Mouse (Mus musculus): ENCODE data around the gene Sycp2. TPM values are rescaled to one million over a fixed set of nuclear protein-coding genes. Genes with fewer than 3 reads are reported as not detected.
A peak's percentile ranks its signal among the peaks of the same experiment; 100 is the strongest.

Sycp2 gene
- total and polyA plus RNA-seq, 2 experiments from 2014 or later = 0.12 TPM; not detected in 1

- 64% methylated on average over 9 of the region's 9 CpGs for WGBS
- Histone ChIP-seq H3K27me3 (ENCODE audit: control insufficient read depth, insufficient read depth, low read length) (no peaks in the 10 kb centered on the region), H3K9ac (replicated peaks; ENCODE audit: low read depth, low read length) (no peak overlapping the region), H3K9me3 (replicated peaks; ENCODE audit: control insufficient read depth, low read length) (no peaks in the 10 kb centered on the region), H3K4me1 (ENCODE audit: control insufficient read depth, insufficient read depth) (peaks cover 24% of the 10 kb centered on the region), H3K4me2 (ENCODE audit: low read depth, low read length) (no peak overlapping the region), H3K36me3 (replicated peaks; ENCODE audit: control insufficient read depth, insufficient read depth, low read length) (peaks cover 47% of the 10 kb centered on the region), H3K27ac (ENCODE audit: low read depth) (no peak overlapping the region), H3K4me3 (ENCODE audit: low read depth, low read length) (no peak overlapping the region)
- DNase-seq (ENCODE audit: low spot score) = no peak
- TF ChIP-seq CTCF (IDR thresholded peaks at IDR 0.05; ENCODE audit: low read depth) (no peak), EP300 (IDR thresholded peaks at IDR 0.05; ENCODE audit: low read depth) (no peak)
- no peak for ATAC-seq (ENCODE audit: insufficient read depth, low read depth)
Observed at GRCm38 (mm10) chr2:178420576-178420975, 13.1 kb upstream of the Sycp2 start.

- 36% methylated on average over 4 of the region's 4 CpGs for WGBS
- TF ChIP-seq EP300 (IDR thresholded peaks at IDR 0.05; ENCODE audit: low read depth) (no peak), CTCF (IDR thresholded peaks at IDR 0.05; ENCODE audit: low read depth) (no peak)
- Histone ChIP-seq H3K4me2 (ENCODE audit: low read depth, low read length) (no peak overlapping the region; the same call in 1 of the 2 replicates), H3K27me3 (ENCODE audit: control insufficient read depth, insufficient read depth, low read length) (no peaks in the 10 kb centered on the region), H3K9me3 (replicated peaks; ENCODE audit: control insufficient read depth, low read length) (no peaks in the 10 kb centered on the region), H3K36me3 (replicated peaks; ENCODE audit: control insufficient read depth, insufficient read depth, low read length) (peaks cover 31% of the 10 kb centered on the region), H3K27ac (ENCODE audit: low read depth) (0 out of 2 replicates have a peak overlapping the region, but pooled peaks have one; percentile 2), H3K4me3 (ENCODE audit: low read depth, low read length) (no peak overlapping the region), H3K9ac (replicated peaks; ENCODE audit: low read depth, low read length) (no peak overlapping the region; the same call in 1 of the 2 replicates), H3K4me1 (ENCODE audit: control insufficient read depth, insufficient read depth) (peaks cover 26% of the 10 kb centered on the region)
- ATAC-seq (ENCODE audit: insufficient read depth, low read depth) (no peak), DNase-seq (ENCODE audit: low spot score) (no peak)
Observed at GRCm38 (mm10) chr2:178416970-178417369, 9.5 kb upstream of the Sycp2 start.

GRCm38 (mm10) chr2:178416427-178416826 lies 8.9 kb upstream of the Sycp2 start:
- Histone ChIP-seq H3K27me3 (ENCODE audit: control insufficient read depth, insufficient read depth, low read length) (no peaks in the 10 kb centered on the region), H3K36me3 (replicated peaks; ENCODE audit: control insufficient read depth, insufficient read depth, low read length) (peaks cover 31% of the 10 kb centered on the region), H3K9me3 (replicated peaks; ENCODE audit: control insufficient read depth, low read length) (no peaks in the 10 kb centered on the region), H3K4me2 (ENCODE audit: low read depth, low read length) (peak overlapping the region; percentile 10; the same call in 1 of the 2 replicates), H3K9ac (replicated peaks; ENCODE audit: low read depth, low read length) (no peak overlapping the region; the same call in 1 of the 2 replicates), H3K27ac (ENCODE audit: low read depth) (0 out of 2 replicates have a peak overlapping the region, but pooled peaks have one; percentile 2), H3K4me1 (ENCODE audit: control insufficient read depth, insufficient read depth) (peaks cover 23% of the 10 kb centered on the region), H3K4me3 (ENCODE audit: low read depth, low read length) (no peak overlapping the region)
- 32% methylated on average over 13 of the region's 13 CpGs for WGBS
- TF ChIP-seq CTCF (IDR thresholded peaks at IDR 0.05; ENCODE audit: low read depth) (no peak), EP300 (IDR thresholded peaks at IDR 0.05; ENCODE audit: low read depth) (no peak)
- no peak for ATAC-seq (ENCODE audit: insufficient read depth, low read depth)
- DNase-seq (ENCODE audit: low spot score) = no peak

- WGBS = 32% methylated on average over 3 of the region's 3 CpGs
- H3K4me2 ChIP-seq (ENCODE audit: low read depth, low read length) = peak overlapping the region; percentile 96
- H3K9ac ChIP-seq (replicated peaks; ENCODE audit: low read depth, low read length) = no peak overlapping the region
- peak overlapping the region; percentile 68 for H3K4me3 ChIP-seq (ENCODE audit: low read depth, low read length)
- H3K27ac ChIP-seq (ENCODE audit: low read depth) = peak overlapping the region; percentile 90; the same call in 1 of the 2 replicates
- H3K36me3 ChIP-seq (replicated peaks; ENCODE audit: control insufficient read depth, insufficient read depth, low read length) = peaks cover 23% of the 10 kb centered on the region
- DNase-seq (ENCODE audit: low spot score) (no peak), ATAC-seq (ENCODE audit: insufficient read depth, low read depth) (no peak)
- peaks cover 20% of the 10 kb centered on the region for H3K4me1 ChIP-seq (ENCODE audit: control insufficient read depth, insufficient read depth)
- H3K9me3 ChIP-seq (replicated peaks; ENCODE audit: control insufficient read depth, low read length) = no peaks in the 10 kb centered on the region
- H3K27me3 ChIP-seq (ENCODE audit: control insufficient read depth, insufficient read depth, low read length) = no peaks in the 10 kb centered on the region
- no peak for TF ChIP-seq EP300 (IDR thresholded peaks at IDR 0.05; ENCODE audit: low read depth)
- TF ChIP-seq CTCF (IDR thresholded peaks at IDR 0.05; ENCODE audit: low read depth) = no peak
Observed at GRCm38 (mm10) chr2:178415150-178415448, 7.6 kb upstream of the Sycp2 start.

GRCm38 (mm10) chr2:178414261-178415149 lies 7.0 kb upstream of the Sycp2 start, which contains the start of the genes Ppp1r3d and Fam217b:
Gene Ppp1r3d (minus strand): TSS chr2:178414472.
Gene Fam217b (plus strand): TSS chr2:178414524.
- Histone ChIP-seq H3K9me3 (replicated peaks; ENCODE audit: control insufficient read depth, low read length) (no peaks in the 10 kb centered on the region), H3K27me3 (ENCODE audit: control insufficient read depth, insufficient read depth, low read length) (no peaks in the 10 kb centered on the region), H3K36me3 (replicated peaks; ENCODE audit: control insufficient read depth, insufficient read depth, low read length) (peaks cover 21% of the 10 kb centered on the region), H3K4me1 (ENCODE audit: control insufficient read depth, insufficient read depth) (peaks cover 20% of the 10 kb centered on the region), H3K4me3 (ENCODE audit: low read depth, low read length) (peak within 1 kb of the TSS; percentile 68), H3K4me2 (ENCODE audit: low read depth, low read length) (peak within 1 kb of the TSS; percentile 96), H3K9ac (replicated peaks; ENCODE audit: low read depth, low read length) (peak within 1 kb of the TSS; percentile 49), H3K27ac (ENCODE audit: low read depth) (peak within 1 kb of the TSS; percentile 90)
- ATAC-seq (ENCODE audit: insufficient read depth, low read depth) = peak; percentile 65
- DNase-seq (ENCODE audit: low spot score) = peak; percentile 47
- no peak for TF ChIP-seq EP300 (IDR thresholded peaks at IDR 0.05; ENCODE audit: low read depth)
- TF ChIP-seq CTCF (IDR thresholded peaks at IDR 0.05; ENCODE audit: low read depth) = 0 out of 2 replicates have a peak, but pooled peaks have one; percentile 2
- WGBS = under 1% methylated on average over 72 of the region's 74 CpGs
